Mouse (Mus musculus): ENCODE measurements at regions not wholly inside any gene's neighbourhood (a gene's known extent, or its start where the extent isn't known, plus 50 kb on each side); places are given as distances from the start of the nearest gene placed in this dataset.

GRCm38 (mm10) chr12:12548688-12549087 lies 286.7 kb downstream of the Fam49a start:
- no peak for DNase-seq

- no peak for DNase-seq
These were observed 285.5 kb downstream of the Fam49a start for GRCm38 (mm10) chr12:12547477-12547876.

- no peak for DNase-seq
These were observed 284.6 kb downstream of the Fam49a start for GRCm38 (mm10) chr12:12546372-12547031.

GRCm38 (mm10) chr12:12541076-12542070 lies 279.4 kb downstream of the Fam49a start:
- DNase-seq: no peak

- DNase-seq: no peak
These were observed 277.4 kb downstream of the Fam49a start for GRCm38 (mm10) chr12:12539291-12539690.

GRCm38 (mm10) chr12:12534779-12535178 lies 272.8 kb downstream of the Fam49a start:
- DNase-seq: no peak

GRCm38 (mm10) chr12:12530796-12531195 lies 268.9 kb downstream of the Fam49a start:
- no peak for DNase-seq

- DNase-seq: no peak
These were observed 267.6 kb downstream of the Fam49a start for GRCm38 (mm10) chr12:12529541-12529940.

- DNase-seq: no peak
These were observed 266.6 kb downstream of the Fam49a start for GRCm38 (mm10) chr12:12528478-12528981.

GRCm38 (mm10) chr12:12527766-12528477 lies 266.0 kb downstream of the Fam49a start:
- no peak for DNase-seq

GRCm38 (mm10) chr12:12527366-12527765 lies 265.4 kb downstream of the Fam49a start:
- no peak for DNase-seq

- no peak for DNase-seq
These were observed 258.4 kb downstream of the Fam49a start for GRCm38 (mm10) chr12:12520311-12520852.

- DNase-seq: no peak
These were observed 256.6 kb downstream of the Fam49a start for GRCm38 (mm10) chr12:12518490-12519070.

GRCm38 (mm10) chr12:12517020-12517419 lies 255.1 kb downstream of the Fam49a start:
- no peak for DNase-seq

GRCm38 (mm10) chr12:12510764-12511163 lies 248.8 kb downstream of the Fam49a start:
- DNase-seq: no peak

GRCm38 (mm10) chr12:12509164-12509937 lies 247.4 kb downstream of the Fam49a start:
- DNase-seq: peak; percentile 33

- no peak for DNase-seq
These were observed 246.7 kb downstream of the Fam49a start for GRCm38 (mm10) chr12:12508487-12509125.

- DNase-seq: no peak
These were observed 244.7 kb downstream of the Fam49a start for GRCm38 (mm10) chr12:12506671-12507070.

- no peak for DNase-seq
These were observed 243.7 kb downstream of the Fam49a start for GRCm38 (mm10) chr12:12505590-12505989.

GRCm38 (mm10) chr12:12499903-12500302 lies 238.0 kb downstream of the Fam49a start:
- peak; percentile 19 for DNase-seq

- DNase-seq: no peak
These were observed 236.7 kb downstream of the Fam49a start for GRCm38 (mm10) chr12:12498621-12499020.
